Mouse (Mus musculus): Measurements from ENCODE around the gene Man2a1.
A peak's percentile ranks its signal among the peaks of the same experiment; 100 is the strongest.

Gene Man2a1

DNA sequence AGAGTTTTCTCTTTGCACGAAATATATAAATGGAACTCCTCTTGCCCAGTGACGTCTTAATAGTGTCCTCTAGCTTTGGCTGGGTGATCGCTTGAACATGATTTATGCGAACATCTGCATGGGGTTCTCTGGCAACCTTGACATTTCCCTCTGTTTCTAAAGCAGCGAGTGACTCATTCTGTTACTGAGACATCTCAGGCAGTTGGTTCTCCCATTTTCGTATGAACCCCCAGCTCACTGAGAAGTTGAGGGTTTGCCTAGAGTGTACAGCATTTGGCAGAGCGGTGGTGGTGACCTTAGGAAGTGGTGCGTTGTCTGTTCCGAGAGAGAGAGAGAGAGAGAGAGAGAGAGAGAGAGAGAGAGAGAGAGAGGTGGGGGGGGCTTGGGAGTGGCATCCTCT is 2.6 kb downstream of the Man2a1 start:
- no peak for DNase-seq

DNA sequence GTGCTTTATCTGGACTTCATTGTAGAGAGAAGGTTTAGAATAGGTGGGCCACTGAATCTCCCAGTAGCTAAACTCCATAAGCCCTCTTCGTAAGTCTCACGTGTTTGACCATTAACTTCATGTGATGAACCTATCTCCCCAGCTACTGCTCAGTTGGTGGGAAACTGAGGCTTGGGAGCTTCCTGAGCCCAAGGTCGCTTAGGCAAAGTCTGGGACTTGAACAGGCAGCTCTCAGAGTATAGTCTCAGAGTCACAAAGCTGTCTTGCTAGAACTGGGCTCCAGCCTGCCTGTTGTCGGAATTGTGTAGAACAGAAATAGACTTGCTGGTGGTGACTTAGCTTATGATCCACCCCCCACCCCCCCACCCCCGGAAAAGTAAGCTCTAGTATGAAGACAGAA is 3.0 kb downstream of the Man2a1 start:
- no peak for DNase-seq

DNA sequence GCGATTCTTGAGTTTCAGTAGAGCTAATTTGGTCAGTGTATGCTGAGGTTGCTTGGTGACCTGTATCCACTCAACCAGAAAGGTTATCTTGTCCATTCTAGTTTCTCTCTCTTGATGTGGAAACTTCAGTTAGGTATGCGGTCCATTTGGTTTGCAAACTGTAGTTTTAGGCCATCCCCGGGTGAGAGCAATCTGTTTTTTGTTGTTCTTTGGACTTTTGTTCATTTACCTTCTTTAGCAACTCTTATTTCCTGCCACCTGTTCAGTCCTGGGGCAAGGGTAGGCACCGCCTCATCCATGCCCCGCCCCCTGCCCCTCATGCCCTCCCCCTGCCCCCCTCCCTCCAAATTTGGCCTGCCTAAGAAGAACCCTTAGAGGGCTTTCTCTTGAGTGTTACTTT is 3.6 kb downstream of the Man2a1 start:
- peak in 1 of 2 experiments; percentile 26 for DNase-seq

DNA sequence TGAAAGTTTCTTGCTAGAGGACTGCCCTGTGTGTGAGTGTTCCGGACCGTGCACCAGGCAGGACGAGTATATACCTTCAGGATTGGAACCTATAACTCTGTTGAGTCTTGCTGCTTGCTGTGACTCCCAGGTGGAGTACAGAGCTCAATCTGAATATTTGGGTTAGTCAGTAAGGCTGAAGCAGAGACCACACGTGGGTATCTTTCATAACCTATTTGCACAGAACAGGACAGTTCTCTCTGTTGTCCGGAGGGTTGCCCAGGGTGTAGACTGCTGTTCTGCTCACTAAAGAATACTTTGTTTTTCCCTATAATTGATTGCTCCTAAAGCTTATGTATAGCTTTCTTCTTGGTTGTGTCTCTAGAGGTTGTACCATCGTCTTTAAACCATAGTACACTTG is 7.7 kb downstream of the Man2a1 start:
- no peak for DNase-seq

GRCm38 (mm10) chr17:64608923-64609598 is 8.5 kb downstream of the Man2a1 start:
- no peak for DNase-seq

GRCm38 (mm10) chr17:64609741-64610140 is 9.2 kb downstream of the Man2a1 start:
- DNase-seq: no peak

DNA sequence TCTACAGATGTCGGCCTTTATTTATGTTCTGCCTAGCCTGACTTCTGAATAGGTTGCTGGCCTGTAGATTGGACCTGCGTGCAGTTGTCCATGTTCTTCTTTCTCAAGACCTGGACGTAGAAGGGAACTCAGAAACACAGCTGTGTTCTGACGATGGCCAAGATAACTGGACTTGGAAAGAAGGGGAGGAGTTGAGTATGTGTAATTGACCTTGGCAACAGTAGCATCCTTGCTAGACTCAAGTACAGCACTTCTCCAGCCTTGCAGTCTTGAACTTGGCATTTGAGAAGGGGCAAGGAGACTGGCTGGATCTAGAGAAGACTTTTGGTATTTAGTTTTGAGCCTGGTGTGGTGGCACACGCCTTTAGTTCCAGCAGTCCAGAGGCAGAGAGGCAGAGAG is 10.9 kb downstream of the Man2a1 start:
- no peak for DNase-seq

DNA sequence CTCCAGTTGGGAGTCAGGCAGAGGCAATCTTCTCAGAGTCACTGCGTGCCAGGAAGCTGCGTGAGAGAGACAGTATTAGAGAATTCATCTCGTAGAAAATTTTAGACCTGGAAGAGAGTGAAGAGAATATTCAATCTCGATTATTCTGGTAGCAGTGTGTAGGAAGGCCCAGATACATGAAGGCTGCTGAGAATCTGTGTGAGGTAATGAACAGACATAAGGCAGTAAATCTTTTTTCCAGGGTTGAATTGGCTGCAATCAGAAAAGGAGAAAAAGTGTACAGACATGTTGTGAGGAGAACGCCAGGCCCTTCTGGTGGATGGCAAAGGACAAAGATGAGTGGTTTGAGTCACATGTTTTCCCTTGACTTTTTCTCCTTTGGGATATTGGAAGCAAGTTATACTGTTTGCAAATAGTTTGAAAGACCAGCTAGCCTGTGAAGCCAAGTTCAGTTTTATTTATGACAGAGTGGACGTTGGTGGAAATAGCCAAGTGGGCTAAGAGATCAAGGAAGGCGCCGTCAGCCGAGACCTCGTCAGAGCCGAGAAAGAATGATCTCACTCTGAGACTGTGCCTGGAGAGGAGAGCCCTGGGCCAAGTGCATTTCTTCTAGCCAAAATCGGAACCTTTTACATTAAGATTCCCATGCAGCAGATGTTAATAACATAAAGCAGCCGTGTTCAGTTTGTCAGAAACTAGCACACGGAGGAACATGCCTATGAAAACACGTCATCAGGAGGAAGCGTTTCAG is 11.8 kb downstream of the Man2a1 start:
- no peak for DNase-seq

- no peak for DNase-seq
Observed at GRCm38 (mm10) chr17:64612930-64613329, 12.4 kb downstream of the Man2a1 start.

DNA sequence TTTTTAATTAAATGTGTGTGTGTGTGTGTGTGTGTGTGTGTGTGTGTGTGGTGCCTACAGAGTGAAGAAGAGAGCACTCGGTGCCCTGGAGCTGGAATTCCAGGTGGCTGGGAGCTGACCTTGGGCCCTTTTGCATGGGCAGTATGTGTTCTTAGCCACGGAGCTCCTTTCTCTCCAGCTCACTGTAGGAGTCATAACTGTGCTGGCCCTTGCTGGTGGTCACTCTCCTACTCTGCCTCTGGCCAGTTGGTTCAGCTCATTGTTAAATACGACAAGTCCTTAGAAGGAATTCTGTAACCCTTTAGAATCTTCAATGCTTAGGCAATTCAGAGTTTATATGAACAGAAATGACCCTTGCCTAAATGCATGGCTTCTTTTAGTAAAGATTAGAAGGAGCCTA is 12.8 kb downstream of the Man2a1 start:
- no peak for DNase-seq

GRCm38 (mm10) chr17:64614804-64615203 is 14.3 kb downstream of the Man2a1 start:
- DNase-seq: no peak

- peak in 1 of 2 experiments; percentile 22 for DNase-seq
Observed at GRCm38 (mm10) chr17:64615420-64615819, 14.9 kb downstream of the Man2a1 start.

DNA sequence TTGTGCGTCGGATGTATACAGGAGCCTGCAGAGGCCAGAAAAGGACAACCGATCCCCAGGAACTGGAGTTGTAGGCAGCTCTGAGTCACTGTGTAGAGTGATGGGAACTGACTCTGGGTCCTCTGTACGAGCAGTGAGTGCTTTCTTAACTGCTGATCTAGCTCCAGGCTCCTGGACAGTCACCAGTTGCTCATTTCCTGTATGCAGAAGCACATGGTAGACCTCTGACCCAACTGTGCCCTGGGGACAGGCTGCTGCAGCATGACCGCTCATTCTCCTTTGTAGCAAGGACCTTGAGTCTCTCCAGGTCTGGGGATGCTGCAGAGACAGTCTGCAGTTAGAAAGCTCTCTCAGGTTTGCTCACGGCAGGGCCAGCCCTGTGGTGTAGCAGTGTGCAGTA is 15.7 kb downstream of the Man2a1 start:
- no peak for DNase-seq

GRCm38 (mm10) chr17:64617838-64618237 is 17.3 kb downstream of the Man2a1 start:
- DNase-seq: no peak

DNA sequence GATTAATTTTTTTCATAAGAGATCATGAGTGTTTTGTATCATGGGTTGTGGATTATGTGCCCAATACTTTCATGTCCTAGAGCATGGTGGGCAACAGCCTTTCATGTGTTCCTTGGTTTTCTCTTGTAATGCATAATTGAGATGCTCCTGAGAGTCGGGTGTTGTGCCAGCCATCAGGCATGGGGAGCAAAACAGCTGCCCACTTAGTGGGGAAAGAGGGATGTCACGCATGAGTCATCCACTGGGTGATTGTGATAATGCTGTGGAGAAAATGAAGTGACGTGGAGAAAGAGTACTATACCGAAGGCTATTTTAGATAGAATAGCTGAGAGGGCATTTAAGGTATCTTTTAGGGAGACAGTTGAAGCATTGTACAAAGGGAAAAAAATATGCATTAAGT is 18.5 kb downstream of the Man2a1 start:
- no peak for DNase-seq

- no peak for DNase-seq
Observed at GRCm38 (mm10) chr17:64620135-64620534, 19.6 kb downstream of the Man2a1 start.

GRCm38 (mm10) chr17:64620627-64621026 is 20.1 kb downstream of the Man2a1 start:
- no peak for DNase-seq

GRCm38 (mm10) chr17:64621226-64621625 is 20.7 kb downstream of the Man2a1 start:
- DNase-seq: peak in 1 of 2 experiments; percentile 7

DNA sequence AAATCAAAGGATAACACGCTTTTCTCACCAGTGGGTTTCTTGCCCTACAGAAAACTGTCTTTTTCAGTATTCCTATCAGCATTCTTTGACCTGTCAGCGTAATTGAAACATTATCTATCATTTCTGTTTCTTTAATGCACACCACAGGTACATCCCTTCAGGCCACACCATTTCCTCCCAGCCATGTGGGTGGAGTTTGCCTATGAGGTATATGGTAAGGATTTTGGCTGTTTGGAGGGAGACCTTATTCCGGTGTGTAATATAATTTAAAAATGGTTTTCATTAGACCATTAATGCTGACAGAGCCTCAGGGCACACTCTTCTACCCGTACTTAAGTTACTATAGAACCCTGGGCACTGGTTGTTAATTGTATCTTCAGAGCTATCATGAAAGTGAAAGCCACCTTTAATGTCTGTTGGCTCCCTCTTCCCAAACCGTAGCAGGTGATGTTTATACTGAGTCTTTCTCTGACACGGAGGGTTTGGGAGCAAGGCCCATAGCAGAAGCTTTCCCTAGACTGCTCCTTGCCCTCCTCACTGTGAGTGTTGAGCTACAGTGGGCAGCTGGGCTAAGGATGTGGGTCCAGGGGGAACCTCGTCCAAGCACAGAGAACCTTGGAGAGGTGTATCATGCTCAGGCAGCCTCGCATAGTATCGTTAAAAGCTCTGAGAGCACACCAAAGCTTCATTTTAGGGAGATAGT is 21.3 kb downstream of the Man2a1 start:
- no peak for DNase-seq

DNA sequence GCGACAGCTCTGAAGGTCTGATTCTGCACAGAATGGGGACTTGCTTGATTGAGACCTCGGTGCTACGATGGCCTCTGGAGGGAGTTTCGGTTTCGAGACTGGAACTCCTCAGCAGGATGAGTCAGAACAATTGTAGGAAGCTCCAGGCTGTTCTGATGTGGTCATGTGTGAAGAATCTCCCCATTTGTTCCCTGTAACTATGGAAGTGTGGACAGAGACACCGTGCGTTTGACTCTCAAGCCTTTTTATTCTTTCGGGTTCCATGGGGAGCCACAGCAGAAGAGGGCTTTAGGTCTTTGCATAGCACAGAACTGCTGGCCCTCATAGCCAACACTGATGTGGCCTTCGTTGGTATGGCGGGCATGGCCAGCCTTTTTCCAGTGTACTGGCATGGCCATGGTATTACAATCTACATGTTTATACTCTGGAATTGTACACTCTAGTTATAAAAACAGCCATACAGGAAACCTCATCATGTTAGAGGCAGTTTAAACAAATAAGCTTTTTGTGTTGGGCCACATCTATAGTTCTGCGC is 21.9 kb downstream of the Man2a1 start:
- DNase-seq: peak; percentile 36 to 38

GRCm38 (mm10) chr17:64624439-64624838 is 23.9 kb downstream of the Man2a1 start:
- no peak for DNase-seq

DNA sequence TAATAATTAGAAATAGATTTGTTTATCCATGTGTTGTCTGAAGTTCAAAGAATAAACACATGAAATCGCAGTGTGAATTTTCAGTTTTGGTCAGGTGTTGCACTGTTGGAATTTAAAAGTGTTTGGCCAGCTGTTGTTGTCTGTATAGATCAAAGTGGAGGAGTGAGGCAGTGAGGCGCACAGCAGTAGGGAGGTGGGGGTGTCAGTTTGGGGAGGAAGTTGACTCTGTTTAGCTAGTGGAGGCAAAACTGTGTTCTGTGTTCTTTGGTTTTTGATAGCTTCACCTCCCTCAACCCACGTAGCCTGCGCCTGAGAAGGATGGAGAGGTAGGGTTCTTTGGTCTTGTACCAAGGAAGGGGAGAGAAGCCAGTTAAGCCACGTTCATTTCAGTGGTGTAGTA is 28.3 kb downstream of the Man2a1 start:
- DNase-seq: peak; percentile 36 to 40

- no peak for DNase-seq
Observed at GRCm38 (mm10) chr17:64629486-64629885, 28.9 kb downstream of the Man2a1 start.

- DNase-seq: no peak
Observed at GRCm38 (mm10) chr17:64630506-64630905, 30.0 kb downstream of the Man2a1 start.
